Mouse (Mus musculus) CH12.LX (cell line): ENCODE measurements around the gene Sgca. TPM values are rescaled to one million over a fixed set of nuclear protein-coding genes. Genes with fewer than 3 reads are reported as not detected.

Experiments used
- DNase-seq: peaks from one replicate; pipeline ENCODE4 v3.0.0-alpha.2; 2013; ENCODE audit errors: extremely low read depth
- H3K27ac ChIP-seq: 2 replicates; pipeline ENCODE4 v1.5.1; 2012; ENCODE audit warnings: low read depth, mild to moderate bottlenecking, control low read depth, moderate library complexity; ENCODE audit not compliant: insufficient read depth
- H3K27me3 ChIP-seq: replicated peaks from 2 replicates; pipeline ENCODE3; 2012; ENCODE audit warnings: inconsistent platforms
- H3K36me3 ChIP-seq, 2 experiments: replicated peaks in 1 of 2; 2 replicates each; pipeline versions ENCODE3 to v1.6.1; 2012; ENCODE audit warnings: inconsistent platforms in 1 of 2, low read length in 1 of 2, mild to moderate bottlenecking in 1 of 2, mixed read lengths in 1 of 2, moderate library complexity in 1 of 2; ENCODE audit not compliant: control insufficient read depth in 1 of 2, insufficient read depth in 1 of 2
- H3K4me1 ChIP-seq, 2 experiments: 2 replicates each; pipeline ENCODE4 v1.6.1; 2012; ENCODE audit warnings: inconsistent platforms in 1 of 2, moderate library complexity in 1 of 2; ENCODE audit not compliant: insufficient read depth in 2 of 2, control insufficient read depth in 1 of 2
- H3K4me2 ChIP-seq: 2 replicates; pipeline ENCODE4 v1.6.1; 2012; ENCODE audit warnings: low read depth, mild to moderate bottlenecking, control low read depth; ENCODE audit not compliant: poor library complexity, insufficient read depth, severe bottlenecking
- H3K4me3 ChIP-seq, 3 experiments: fragments of 150-350 bp in 1 of 3; sonication (generic) in 1 of 3; replicated peaks in 1 of 3; 2 replicates each; pipeline versions ENCODE3 to v1.5.1; 2011 to 2012; ENCODE audit warnings: low read depth in 2 of 3, low read length in 2 of 3, mild to moderate bottlenecking in 2 of 3, moderate library complexity in 2 of 3, control low read depth in 1 of 3, improper control_type of control experiment in 1 of 3, inconsistent platforms in 1 of 3, mixed read lengths in 1 of 3; ENCODE audit not compliant: poor library complexity in 1 of 3
- H3K79me2 ChIP-seq: replicated peaks from 2 replicates; pipeline ENCODE4 v1.6.1; 2012; ENCODE audit warnings: mild to moderate bottlenecking, moderate library complexity; ENCODE audit not compliant: control insufficient read depth, poor library complexity, insufficient read depth, severe bottlenecking; ENCODE audit errors: extremely low read depth
- H3K9ac ChIP-seq: 2 replicates; pipeline ENCODE4 v1.6.1; 2012; ENCODE audit warnings: low read depth, mild to moderate bottlenecking, control low read depth, moderate library complexity; ENCODE audit not compliant: insufficient read depth
- H3K9me3 ChIP-seq: replicated peaks from 2 replicates; pipeline ENCODE3; 2012; ENCODE audit warnings: low read length, inconsistent platforms, mixed read lengths
- BHLHE40 ChIP-seq: IDR thresholded peaks from 2 replicates; pipeline ENCODE4 v1.6.1; 2011; ENCODE audit warnings: mild to moderate bottlenecking, low read depth, low read length, improper control_type of control experiment
- CHD1 ChIP-seq: IDR thresholded peaks from 2 replicates; pipeline ENCODE4 v1.6.1; 2012; ENCODE audit warnings: low read depth, low read length, improper control_type of control experiment, inconsistent platforms
- CTCF ChIP-seq, 2 experiments: IDR thresholded peaks in 1 of 2; conservative IDR thresholded peaks in 1 of 2; 2 replicates each; pipeline ENCODE4 v1.5.1; 2011 to 2012; ENCODE audit warnings: low read depth in 2 of 2, low read length in 2 of 2, improper control_type of control experiment in 1 of 2, inconsistent platforms in 1 of 2, mild to moderate bottlenecking in 1 of 2, moderate library complexity in 1 of 2
- EP300 ChIP-seq: IDR thresholded peaks from 2 replicates; pipeline ENCODE4 v1.6.1; 2011; ENCODE audit warnings: low read length, improper control_type of control experiment
- IRF4 ChIP-seq: IDR thresholded peaks from 2 replicates; pipeline ENCODE4 v1.6.1; 2014; ENCODE audit warnings: low read depth, mild to moderate bottlenecking, inconsistent platforms, low read length, improper control_type of control experiment
- KAT2A ChIP-seq: IDR thresholded peaks from 2 replicates; pipeline ENCODE4 v1.6.1; 2012; ENCODE audit warnings: low read length, improper control_type of control experiment, inconsistent platforms; ENCODE audit not compliant: insufficient replicate concordance
- MAX ChIP-seq: IDR thresholded peaks from 2 replicates; pipeline ENCODE4 v1.6.1; 2011; ENCODE audit warnings: low read length, improper control_type of control experiment
- MAZ ChIP-seq: IDR thresholded peaks from 2 replicates; pipeline ENCODE4 v1.6.1; 2012; ENCODE audit warnings: low read depth, mild to moderate bottlenecking, inconsistent platforms, low read length, improper control_type of control experiment, moderate library complexity
- MYC ChIP-seq: IDR thresholded peaks from 2 replicates; pipeline ENCODE4 v1.6.1; 2011; ENCODE audit warnings: low read depth, mild to moderate bottlenecking, improper control_type of control experiment, low read length
- NRF1 ChIP-seq: IDR thresholded peaks from 2 replicates; pipeline ENCODE4 v1.6.1; 2014; ENCODE audit warnings: low read depth, mild to moderate bottlenecking, inconsistent platforms, low read length, improper control_type of control experiment, moderate library complexity
- PAX5 ChIP-seq: IDR thresholded peaks from 2 replicates; pipeline ENCODE4 v1.6.1; 2012; ENCODE audit warnings: low read length, inconsistent platforms, mixed read lengths
- POLR2A ChIP-seq: IDR thresholded peaks from 2 replicates; pipeline ENCODE4 v1.6.1; 2011; ENCODE audit warnings: low read depth, mild to moderate bottlenecking, improper control_type of control experiment, low read length
- SIN3A ChIP-seq: IDR thresholded peaks from 2 replicates; pipeline ENCODE4 v1.6.1; 2012; ENCODE audit warnings: low read length, improper control_type of control experiment, inconsistent platforms
- SMC3 ChIP-seq: IDR thresholded peaks from 2 replicates; pipeline ENCODE4 v1.6.1; 2011; ENCODE audit warnings: low read depth, low read length, improper control_type of control experiment
- UBTF ChIP-seq: IDR thresholded peaks from 2 replicates; pipeline ENCODE4 v1.6.1; 2012; ENCODE audit warnings: low read depth, mild to moderate bottlenecking, inconsistent platforms, low read length, improper control_type of control experiment, moderate library complexity
- USF1 ChIP-seq: IDR thresholded peaks from 2 replicates; pipeline ENCODE4 v1.6.1; 2014; ENCODE audit warnings: low read depth, mild to moderate bottlenecking, inconsistent platforms, low read length, improper control_type of control experiment
- USF2 ChIP-seq: conservative IDR thresholded peaks from 2 replicates; pipeline ENCODE4 v1.6.1; 2011; ENCODE audit warnings: low read depth, low read length, improper control_type of control experiment
- ZKSCAN1 ChIP-seq: IDR thresholded peaks from 2 replicates; pipeline ENCODE4 v1.6.1; 2012; ENCODE audit warnings: low read depth, inconsistent platforms, low read length, improper control_type of control experiment, borderline replicate concordance
- ZNF384 ChIP-seq: IDR thresholded peaks from 2 replicates; pipeline ENCODE4 v1.6.1; 2012; ENCODE audit warnings: low read depth, low read length, improper control_type of control experiment, inconsistent platforms
- dilution Hi-C: fragments of 300-500 bp; cut with MboI; formaldehyde crosslinking; loops from 2 replicates; pipeline ENCODE4 v1.14.3; 2020; ENCODE audit warnings: low sequenced_read_pairs; ENCODE audit not compliant: extremely low pct_unique_long_range_greater_than_20kb, extremely low pct_ligation_motif_present
- in situ Hi-C: fragments of 300-500 bp; cut with MboI; formaldehyde crosslinking; loops from 3 replicates; pipeline ENCODE4 v1.14.3; 2019; ENCODE audit warnings: low sequenced_read_pairs, low pct_ligation_motif_present, low pct_unique_long_range_greater_than_20kb, mixed read lengths
- polyA plus RNA-seq: library from polyadenylated mRNA; unstranded; fragments of >175 nt; gene quantifications from 2 replicates; pipeline ENCODE4 v1.2.1, GENCODE M21; 2012; ENCODE audit warnings: low read depth; ENCODE audit not compliant: insufficient read length
- total RNA-seq, 2 experiments: library from RNA; depleted of rRNA; stranded (reverse); fragments of 300-350 nt in 1 of 2; fragments of >200 nt in 1 of 2; gene quantifications; 2 replicates each; pipeline ENCODE4 v1.2.3; 2012 to 2014

The Sgca gene
- total and polyA plus RNA-seq, 3 experiments: 0.08 to 0.39 TPM; not detected in 1

- Histone ChIP-seq H3K36me3 (no peaks in the 10 kb centered on the region), H3K4me3 (no peak overlapping the region), H3K4me1 (peaks cover 18 to 24% of the 10 kb centered on the region in 2 experiments), H3K79me2 (no peaks in the 10 kb centered on the region), H3K4me2 (no peak overlapping the region; the same call in 1 of the 2 replicates), H3K27me3 (peaks cover 96% of the 10 kb centered on the region), H3K27ac (no peak overlapping the region), H3K9me3 (no peaks in the 10 kb centered on the region), H3K9ac (no peak overlapping the region)
- in situ Hi-C loops (no loop called here), dilution Hi-C loops (no loop called here)
- DNase-seq: no peak
- TF ChIP-seq CHD1 (no peak), IRF4 (no peak), USF1 (no peak), SMC3 (no peak), KAT2A (no peak), BHLHE40 (no peak), USF2 (no peak), NRF1 (no peak), EP300 (no peak), POLR2A (no peak), SIN3A (no peak), MAZ (no peak), MYC (no peak), UBTF (no peak), PAX5 (no peak), ZKSCAN1 (no peak), MAX (no peak)
Observed at GRCm38 (mm10) chr11:94941776-94942175, 34.4 kb downstream of the Sgca start.

- TF ChIP-seq ZNF384 (no peak), CTCF (conservative IDR thresholded peaks at IDR 0.05 in 1 of 2, IDR thresholded peaks at IDR 0.05 in 1 of 2; ENCODE audit: low read depth in 2 of 2, low read length in 2 of 2) (peak in 1 of 2 experiments; percentile 41; a peak in 2 of 4 replicates)
- TF ChIP-seq, all 38 proteins: peak for 1
- Histone ChIP-seq H3K27me3 (peaks cover 95% of the 10 kb centered on the region), H3K27ac (no peak overlapping the region), H3K4me3 (no peak overlapping the region), H3K9me3 (no peaks in the 10 kb centered on the region), H3K4me1 (peaks cover 18 to 29% of the 10 kb centered on the region in 2 experiments), H3K79me2 (no peaks in the 10 kb centered on the region), H3K9ac (no peak overlapping the region), H3K36me3 (no peaks in the 10 kb centered on the region), H3K4me2 (peak overlapping the region; percentile 64)
- dilution Hi-C loops: no loop called here
- in situ Hi-C loops: no loop called here
- DNase-seq: no peak
Observed at GRCm38 (mm10) chr11:94941121-94941520, 35.0 kb downstream of the Sgca start.
